Mouse (Mus musculus): ENCODE results near the gene Dph2. TPM values are rescaled to one million over a fixed set of nuclear protein-coding genes. Genes with fewer than 3 reads are reported as not detected.

Gene Dph2
- total RNA-seq, 2 experiments from 2014 or later, result 9.1 to 11.4 TPM

GRCm38 (mm10) chr4:117908834-117909453, 17.1 kb upstream of the Dph2 start:
- TF ChIP-seq CTCF (IDR thresholded peaks at IDR 0.05), result no peak
- Histone ChIP-seq H3K4me3 (peak overlapping the region; percentile 29; the same call in 1 of the 2 replicates), H3K27ac (peak overlapping the region; percentile 67)
- intact Hi-C loops (cut with DNase I), result no loop called here
- DNase-seq (ENCODE audit: extremely low spot score in 1 of 2, low spot score in 2 of 2), result no peak

GRCm38 (mm10) chr4:117906196-117906595, 14.4 kb upstream of the Dph2 start:
- Histone ChIP-seq H3K27ac (peak overlapping the region; percentile 24; the same call in 1 of the 2 replicates), H3K4me3 (no peak overlapping the region)
- intact Hi-C loops (cut with DNase I), result no loop called here
- TF ChIP-seq CTCF (IDR thresholded peaks at IDR 0.05), result no peak
- DNase-seq (ENCODE audit: extremely low spot score in 1 of 2, low spot score in 2 of 2), result no peak

- TF ChIP-seq CTCF (IDR thresholded peaks at IDR 0.05), result no peak
- Histone ChIP-seq H3K4me3 (no peak overlapping the region), H3K27ac (peak overlapping the region; percentile 40)
- DNase-seq (ENCODE audit: extremely low spot score in 1 of 2, low spot score in 2 of 2), result no peak
- intact Hi-C loops (cut with DNase I), result no loop called here
These were observed 12.9 kb upstream of the Dph2 start for GRCm38 (mm10) chr4:117904761-117905160.

DNA sequence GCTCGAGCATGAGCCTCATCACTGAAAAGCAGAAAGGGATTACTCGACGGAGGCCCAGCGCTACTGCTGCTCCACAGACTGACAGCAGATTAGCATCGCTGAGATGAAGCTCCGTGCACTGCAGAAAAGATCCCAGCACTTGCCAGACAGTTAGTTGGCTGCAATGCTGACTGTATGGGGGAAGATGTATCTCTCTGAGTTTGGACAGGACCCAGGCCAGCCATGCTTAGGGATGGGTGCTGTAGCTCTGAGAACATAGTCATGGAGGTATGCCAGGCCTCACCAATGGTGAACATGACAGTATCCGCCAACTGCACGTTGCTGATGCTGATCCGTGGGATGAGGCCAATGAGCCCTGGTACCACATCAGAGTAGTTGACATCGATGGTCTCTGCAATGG, 12.3 kb upstream of the Dph2 start:
- Histone ChIP-seq H3K4me3 (no peak overlapping the region), H3K27ac (peak overlapping the region; percentile 40; the same call in 1 of the 2 replicates)
- no peak for TF ChIP-seq CTCF (IDR thresholded peaks at IDR 0.05)
- DNase-seq (ENCODE audit: extremely low spot score in 1 of 2, low spot score in 2 of 2), result no peak
- intact Hi-C loops (cut with DNase I), result no loop called here

DNA sequence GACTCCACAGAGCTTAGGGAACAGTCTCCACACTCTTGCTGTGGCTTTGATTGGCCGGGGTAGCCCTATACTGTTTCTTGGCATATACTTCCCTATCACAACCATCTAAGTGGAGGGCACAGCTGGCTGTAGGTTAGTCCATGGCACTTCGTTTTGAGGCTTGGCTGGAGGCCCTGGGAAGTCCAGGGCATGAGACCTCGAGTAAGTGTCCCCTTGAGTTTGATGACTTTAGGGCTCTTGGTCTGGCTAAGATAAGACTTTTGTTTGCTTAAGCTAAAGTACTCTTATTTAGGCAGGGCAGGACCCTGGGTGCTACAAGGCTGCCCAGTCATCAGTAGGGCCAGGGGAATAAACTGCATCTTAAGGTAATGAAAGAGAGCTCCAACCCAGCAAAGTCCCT, 6.3 kb upstream of the Dph2 start:
- Histone ChIP-seq H3K4me3 (no peak overlapping the region), H3K27ac (no peak overlapping the region)
- intact Hi-C loops (cut with DNase I), result no loop called here
- no peak for TF ChIP-seq CTCF (IDR thresholded peaks at IDR 0.05)
- no peak for DNase-seq (ENCODE audit: extremely low spot score in 1 of 2, low spot score in 2 of 2)

GRCm38 (mm10) chr4:117896031-117896430, 4.2 kb upstream of the Dph2 start:
- DNase-seq (ENCODE audit: extremely low spot score in 1 of 2, low spot score in 2 of 2), result no peak
- H3K4me3 ChIP-seq, result no peak overlapping the region
- no peak for TF ChIP-seq CTCF (IDR thresholded peaks at IDR 0.05)
- intact Hi-C loops (cut with DNase I), result no loop called here
- no peak overlapping the region for H3K27ac ChIP-seq

GRCm38 (mm10) chr4:117895339-117895738, 3.5 kb upstream of the Dph2 start:
- Histone ChIP-seq H3K4me3 (no peak overlapping the region), H3K27ac (no peak overlapping the region)
- no peak for DNase-seq (ENCODE audit: extremely low spot score in 1 of 2, low spot score in 2 of 2)
- intact Hi-C loops (cut with DNase I), result loop anchor here (1.0 kb wide), 1 partner anchor 8 kb away; no protein-coding TSS in a partner anchor
- no peak for TF ChIP-seq CTCF (IDR thresholded peaks at IDR 0.05)

GRCm38 (mm10) chr4:117894601-117895000, 2.8 kb upstream of the Dph2 start:
- intact Hi-C loops (cut with DNase I), result no loop called here
- Histone ChIP-seq H3K4me3 (no peak overlapping the region), H3K27ac (no peak overlapping the region)
- DNase-seq (ENCODE audit: extremely low spot score in 1 of 2, low spot score in 2 of 2), result no peak
- no peak for TF ChIP-seq CTCF (IDR thresholded peaks at IDR 0.05)

GRCm38 (mm10) chr4:117893376-117893775, 1.5 kb upstream of the Dph2 start:
- TF ChIP-seq CTCF (IDR thresholded peaks at IDR 0.05), result no peak
- no peak overlapping the region for H3K4me3 ChIP-seq
- no peak overlapping the region for H3K27ac ChIP-seq
- DNase-seq (ENCODE audit: extremely low spot score in 1 of 2, low spot score in 2 of 2), result no peak
- intact Hi-C loops (cut with DNase I), result no loop called here

DNA sequence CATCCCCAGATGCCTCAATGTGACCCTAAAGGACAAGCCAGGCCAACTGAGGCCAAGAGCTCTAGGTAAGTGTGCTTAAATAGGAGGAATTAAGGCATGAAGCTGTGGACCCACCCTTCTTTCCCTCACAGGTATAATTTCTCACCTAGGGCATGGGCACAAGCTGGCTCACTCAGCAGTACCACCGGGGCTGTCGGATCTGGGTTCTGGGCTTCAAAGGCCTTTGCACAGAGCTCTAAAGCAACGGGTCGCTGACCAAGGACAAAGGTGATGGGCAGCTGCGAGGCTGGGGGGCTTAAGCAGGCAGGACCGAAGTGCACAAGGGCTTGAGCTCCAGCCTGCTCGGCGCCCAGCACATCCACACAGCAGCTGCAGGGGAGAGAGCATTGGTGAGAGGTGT, 1.1 kb downstream of the Dph2 start:
- no peak for DNase-seq (ENCODE audit: extremely low spot score in 1 of 2, low spot score in 2 of 2)
- H3K4me3 ChIP-seq, result no peak overlapping the region
- TF ChIP-seq CTCF (IDR thresholded peaks at IDR 0.05), result no peak
- H3K27ac ChIP-seq, result no peak overlapping the region
- intact Hi-C loops (cut with DNase I), result no loop called here

DNA sequence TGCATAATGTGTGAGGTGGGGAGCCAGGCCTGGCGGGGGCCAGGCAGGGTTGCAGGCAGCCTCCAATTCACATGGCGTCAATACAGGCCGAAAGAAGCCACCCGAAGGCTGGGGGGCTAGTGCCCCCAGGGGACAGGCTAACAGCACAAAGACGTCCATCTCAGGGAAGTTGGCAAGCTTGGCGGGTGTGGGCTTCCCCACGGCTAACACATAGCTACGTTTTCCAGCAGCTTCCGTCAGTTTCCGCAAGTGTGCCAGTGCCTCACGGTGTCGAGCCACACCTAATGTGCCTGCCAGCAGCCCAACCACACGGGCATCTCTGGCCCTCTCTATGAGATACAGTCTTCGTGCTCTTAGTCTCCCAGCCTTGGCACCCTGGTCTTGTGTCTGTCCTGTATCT, 1.8 kb downstream of the Dph2 start:
- intact Hi-C loops (cut with DNase I), result no loop called here
- H3K27ac ChIP-seq, result no peak overlapping the region
- no peak for DNase-seq (ENCODE audit: extremely low spot score in 1 of 2, low spot score in 2 of 2)

GRCm38 (mm10) chr4:117889471-117889870, 2.4 kb downstream of the Dph2 start:
- DNase-seq (ENCODE audit: extremely low spot score in 1 of 2, low spot score in 2 of 2), result no peak
- Histone ChIP-seq H3K27ac (no peak overlapping the region), H3K4me3 (no peak overlapping the region)
- intact Hi-C loops (cut with DNase I), result no loop called here
- TF ChIP-seq CTCF (IDR thresholded peaks at IDR 0.05), result no peak

More for the DNA sequence above, 1.8 kb downstream of the Dph2 start:
- no peak overlapping the region for H3K4me3 ChIP-seq
- no peak for TF ChIP-seq CTCF (IDR thresholded peaks at IDR 0.05)

GRCm38 (mm10) chr4:117887920-117888319, 3.9 kb downstream of the Dph2 start:
- intact Hi-C loops (cut with DNase I), result loop anchor here (2.0 kb wide), 1 partner anchor 27 kb away; the partner anchor contains the start of gene Ipo13
- H3K27ac ChIP-seq, result peak overlapping the region; percentile 97; the same call in 1 of the 2 replicates
- peak overlapping the region; percentile 89 for H3K4me3 ChIP-seq

More at GRCm38 (mm10) chr4:117887920-117888319, 3.9 kb downstream of the Dph2 start:
- no peak for DNase-seq (ENCODE audit: extremely low spot score in 1 of 2, low spot score in 2 of 2)
- TF ChIP-seq CTCF (IDR thresholded peaks at IDR 0.05), result no peak
